Mouse (Mus musculus): ENCODE results near the gene Veph1. TPM values are rescaled to one million over a fixed set of nuclear protein-coding genes. Genes with fewer than 3 reads are reported as not detected.
"Not testable (repeated sequence)": the region's sequence is repeated elsewhere in the genome, so short reads cannot be mapped to it uniquely, and the experiment has no call there.

Gene Veph1
- polyA plus RNA-seq, 1 experiment from 2014 or later = 0.17 TPM

GRCm38 (mm10) chr3:66254504-66255105 is 42.0 kb downstream of the Veph1 start:
- Histone ChIP-seq H3K4me2 (replicated peaks; ENCODE audit: low read depth, low read length) (no peak overlapping the region), H3K4me1 (ENCODE audit: control insufficient read depth, insufficient read depth, low read length) (no peaks in the 10 kb centered on the region), H3K9ac (replicated peaks; ENCODE audit: low read depth, low read length) (no peak overlapping the region), H3K9me3 (ENCODE audit: control insufficient read depth, low read depth, low read length) (no peaks in the 10 kb centered on the region), H3K27me3 (ENCODE audit: control insufficient read depth, insufficient read depth, low read length) (no peaks in the 10 kb centered on the region), H3K27ac (ENCODE audit: low read length) (no peak overlapping the region), H3K4me3 (ENCODE audit: low read depth, low read length) (no peak overlapping the region), H3K36me3 (ENCODE audit: control insufficient read depth, insufficient read depth, low read length) (no peaks in the 10 kb centered on the region)
- WGBS = 80% methylated on average over 9 of the region's 9 CpGs
- ATAC-seq (ENCODE audit: insufficient number of reproducible peaks, insufficient read depth, low FRiP score, low read depth) = no peak

GRCm38 (mm10) chr3:66251842-66252241 is 44.8 kb downstream of the Veph1 start:
- WGBS = 84% methylated on average over 7 of the region's 7 CpGs
- no peak overlapping the region for H3K4me2 ChIP-seq (replicated peaks; ENCODE audit: low read depth, low read length)
- H3K9me3 ChIP-seq (ENCODE audit: control insufficient read depth, low read depth, low read length) = no peaks in the 10 kb centered on the region
- no peaks in the 10 kb centered on the region for H3K4me1 ChIP-seq (ENCODE audit: control insufficient read depth, insufficient read depth, low read length)
- no peaks in the 10 kb centered on the region for H3K36me3 ChIP-seq (ENCODE audit: control insufficient read depth, insufficient read depth, low read length)
- H3K9ac ChIP-seq (replicated peaks; ENCODE audit: low read depth, low read length) = no peak overlapping the region
- no peak overlapping the region for H3K4me3 ChIP-seq (ENCODE audit: low read depth, low read length)
- H3K27me3 ChIP-seq (ENCODE audit: control insufficient read depth, insufficient read depth, low read length) = no peaks in the 10 kb centered on the region
- no peak for ATAC-seq (ENCODE audit: insufficient number of reproducible peaks, insufficient read depth, low FRiP score, low read depth)
- no peak overlapping the region for H3K27ac ChIP-seq (ENCODE audit: low read length)

GRCm38 (mm10) chr3:66240476-66240875 is 56.2 kb downstream of the Veph1 start:
- H3K9ac ChIP-seq (replicated peaks; ENCODE audit: low read depth, low read length) = no peak overlapping the region
- no peak overlapping the region for H3K4me2 ChIP-seq (replicated peaks; ENCODE audit: low read depth, low read length)
- H3K4me1 ChIP-seq (ENCODE audit: control insufficient read depth, insufficient read depth, low read length) = no peaks in the 10 kb centered on the region
- no peaks in the 10 kb centered on the region for H3K9me3 ChIP-seq (ENCODE audit: control insufficient read depth, low read depth, low read length)
- ATAC-seq (ENCODE audit: insufficient number of reproducible peaks, insufficient read depth, low FRiP score, low read depth) = no peak
- no peak overlapping the region for H3K4me3 ChIP-seq (ENCODE audit: low read depth, low read length)
- no peaks in the 10 kb centered on the region for H3K36me3 ChIP-seq (ENCODE audit: control insufficient read depth, insufficient read depth, low read length)
- no peaks in the 10 kb centered on the region for H3K27me3 ChIP-seq (ENCODE audit: control insufficient read depth, insufficient read depth, low read length)
- no peak overlapping the region for H3K27ac ChIP-seq (ENCODE audit: low read length)

- H3K27ac ChIP-seq (ENCODE audit: low read length); H3K4me1 ChIP-seq (ENCODE audit: control insufficient read depth, insufficient read depth, low read length); H3K36me3 ChIP-seq (ENCODE audit: control insufficient read depth, insufficient read depth, low read length); H3K27me3 ChIP-seq (ENCODE audit: control insufficient read depth, insufficient read depth, low read length); H3K4me2 ChIP-seq (replicated peaks; ENCODE audit: low read depth, low read length); ATAC-seq (ENCODE audit: insufficient number of reproducible peaks, insufficient read depth, low FRiP score, low read depth); H3K9me3 ChIP-seq (ENCODE audit: control insufficient read depth, low read depth, low read length); H3K4me3 ChIP-seq (ENCODE audit: low read depth, low read length); H3K9ac ChIP-seq (replicated peaks; ENCODE audit: low read depth, low read length): not testable (repeated sequence)
- WGBS = 41% methylated on average over 4 of the region's 4 CpGs
Measured at GRCm38 (mm10) chr3:66236234-66236871, 60.3 kb downstream of the Veph1 start.

- no peak overlapping the region for H3K27ac ChIP-seq (ENCODE audit: low read length)
- no peaks in the 10 kb centered on the region for H3K36me3 ChIP-seq (ENCODE audit: control insufficient read depth, insufficient read depth, low read length)
- H3K9me3 ChIP-seq (ENCODE audit: control insufficient read depth, low read depth, low read length) = no peaks in the 10 kb centered on the region
- no peak overlapping the region for H3K4me3 ChIP-seq (ENCODE audit: low read depth, low read length)
- no peak overlapping the region for H3K9ac ChIP-seq (replicated peaks; ENCODE audit: low read depth, low read length)
- 0 out of 2 replicates have a peak, but pooled peaks cover 3% of the 10 kb centered on the region for H3K4me1 ChIP-seq (ENCODE audit: control insufficient read depth, insufficient read depth, low read length)
- H3K27me3 ChIP-seq (ENCODE audit: control insufficient read depth, insufficient read depth, low read length) = no peaks in the 10 kb centered on the region
- WGBS = 55% methylated on average over 15 of the region's 15 CpGs
- ATAC-seq (ENCODE audit: insufficient number of reproducible peaks, insufficient read depth, low FRiP score, low read depth) = no peak
- H3K4me2 ChIP-seq (replicated peaks; ENCODE audit: low read depth, low read length) = no peak overlapping the region
Measured at GRCm38 (mm10) chr3:66224931-66225537, 71.6 kb downstream of the Veph1 start.

- Histone ChIP-seq H3K36me3 (ENCODE audit: control insufficient read depth, insufficient read depth, low read length) (no peaks in the 10 kb centered on the region), H3K9ac (replicated peaks; ENCODE audit: low read depth, low read length) (peak overlapping the region; percentile 46; the same call in 1 of the 2 replicates), H3K27ac (ENCODE audit: low read length) (no peak overlapping the region), H3K4me1 (ENCODE audit: control insufficient read depth, insufficient read depth, low read length) (0 out of 2 replicates have a peak, but pooled peaks cover 3% of the 10 kb centered on the region), H3K4me3 (ENCODE audit: low read depth, low read length) (peak overlapping the region; percentile 43), H3K27me3 (ENCODE audit: control insufficient read depth, insufficient read depth, low read length) (no peaks in the 10 kb centered on the region), H3K4me2 (replicated peaks; ENCODE audit: low read depth, low read length) (peak overlapping the region; percentile 96), H3K9me3 (ENCODE audit: control insufficient read depth, low read depth, low read length) (no peaks in the 10 kb centered on the region)
- peak; percentile 43; the same call in 1 of the 2 replicates for ATAC-seq (ENCODE audit: insufficient number of reproducible peaks, insufficient read depth, low FRiP score, low read depth)
- 3% methylated on average over 11 of the region's 11 CpGs for WGBS
Measured at GRCm38 (mm10) chr3:66221243-66221611, 75.4 kb downstream of the Veph1 start.

GRCm38 (mm10) chr3:66220554-66221242 is 75.9 kb downstream of the Veph1 start:
- Histone ChIP-seq H3K36me3 (ENCODE audit: control insufficient read depth, insufficient read depth, low read length) (no peaks in the 10 kb centered on the region), H3K27ac (ENCODE audit: low read length) (no peak overlapping the region), H3K27me3 (ENCODE audit: control insufficient read depth, insufficient read depth, low read length) (no peaks in the 10 kb centered on the region), H3K4me2 (replicated peaks; ENCODE audit: low read depth, low read length) (peak overlapping the region; percentile 96), H3K4me3 (ENCODE audit: low read depth, low read length) (peak overlapping the region; percentile 43), H3K9me3 (ENCODE audit: control insufficient read depth, low read depth, low read length) (no peaks in the 10 kb centered on the region), H3K9ac (replicated peaks; ENCODE audit: low read depth, low read length) (peak overlapping the region; percentile 46; the same call in 1 of the 2 replicates), H3K4me1 (ENCODE audit: control insufficient read depth, insufficient read depth, low read length) (0 out of 2 replicates have a peak, but pooled peaks cover 3% of the 10 kb centered on the region)
- under 1% methylated on average over 48 of the region's 54 CpGs for WGBS
- peak; percentile 80 for ATAC-seq (ENCODE audit: insufficient number of reproducible peaks, insufficient read depth, low FRiP score, low read depth)

GRCm38 (mm10) chr3:66219655-66220191 is 76.9 kb downstream of the Veph1 start, which contains the start of gene Ptx3:
TSS of gene Ptx3 (plus strand) at chr3:66219910.
- Histone ChIP-seq H3K4me2 (replicated peaks; ENCODE audit: low read depth, low read length) (peak within 1 kb of the TSS; percentile 96), H3K27ac (ENCODE audit: low read length) (no peak within 1 kb of the TSS), H3K4me3 (ENCODE audit: low read depth, low read length) (peak within 1 kb of the TSS; percentile 43), H3K4me1 (ENCODE audit: control insufficient read depth, insufficient read depth, low read length) (0 out of 2 replicates have a peak, but pooled peaks cover 3% of the 10 kb centered on the region), H3K9me3 (ENCODE audit: control insufficient read depth, low read depth, low read length) (no peaks in the 10 kb centered on the region), H3K27me3 (ENCODE audit: control insufficient read depth, insufficient read depth, low read length) (no peaks in the 10 kb centered on the region), H3K9ac (replicated peaks; ENCODE audit: low read depth, low read length) (peak within 1 kb of the TSS; percentile 46; the same call in 1 of the 2 replicates), H3K36me3 (ENCODE audit: control insufficient read depth, insufficient read depth, low read length) (no peaks in the 10 kb centered on the region)
- WGBS = 5% methylated on average over 20 of the region's 20 CpGs
- ATAC-seq (ENCODE audit: insufficient number of reproducible peaks, insufficient read depth, low FRiP score, low read depth) = no peak
